Mouse (Mus musculus) olfactory bulb, adult 2 months (tissue): ENCODE measurements around the gene Cdh6.

Experiments
- CTCF ChIP-seq: fragments of 200-500 bp; IDR thresholded peaks from 2 replicates; pipeline ENCODE4 v1.5.1; 2012; ENCODE audit warnings: low read depth, mild to moderate bottlenecking, low read length, moderate library complexity; ENCODE audit not compliant: insufficient read depth
- POLR2A ChIP-seq: fragments of 200-500 bp; IDR thresholded peaks from 2 replicates; pipeline ENCODE4 v1.6.1; 2012; ENCODE audit warnings: mild to moderate bottlenecking, low read depth, low read length, moderate library complexity; ENCODE audit not compliant: insufficient read depth

DNA sequence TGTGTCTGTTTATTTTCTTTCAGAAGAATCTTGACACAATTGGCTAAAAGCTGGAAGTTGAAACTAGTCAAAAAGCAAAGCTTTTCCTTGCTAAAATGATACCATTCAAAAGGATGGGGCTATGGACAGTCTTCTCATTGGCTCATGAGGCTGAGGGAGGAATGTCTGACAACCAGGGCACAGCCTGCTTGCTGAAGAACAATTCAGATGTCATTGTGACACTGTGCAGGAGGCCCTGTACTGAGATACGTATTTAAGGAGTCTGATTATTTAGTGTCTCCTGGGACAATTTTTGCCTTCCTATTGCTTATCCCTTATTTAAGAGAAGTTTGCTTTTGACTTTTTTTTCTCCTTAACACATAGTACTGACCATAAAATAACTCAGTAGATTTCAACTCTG, 22.8 kb upstream of the Cdh6 start:
- TF ChIP-seq CTCF (no peak), POLR2A (no peak)
